Mouse (Mus musculus): ENCODE results near the gene Sacs. TPM values are rescaled to one million over a fixed set of nuclear protein-coding genes. Genes with fewer than 3 reads are reported as not detected.
A peak's percentile ranks its signal among the peaks of the same experiment; 100 is the strongest.

The Sacs gene
- polyA plus RNA-seq, 1 experiment from 2014 or later, result 1.1 TPM

DNA sequence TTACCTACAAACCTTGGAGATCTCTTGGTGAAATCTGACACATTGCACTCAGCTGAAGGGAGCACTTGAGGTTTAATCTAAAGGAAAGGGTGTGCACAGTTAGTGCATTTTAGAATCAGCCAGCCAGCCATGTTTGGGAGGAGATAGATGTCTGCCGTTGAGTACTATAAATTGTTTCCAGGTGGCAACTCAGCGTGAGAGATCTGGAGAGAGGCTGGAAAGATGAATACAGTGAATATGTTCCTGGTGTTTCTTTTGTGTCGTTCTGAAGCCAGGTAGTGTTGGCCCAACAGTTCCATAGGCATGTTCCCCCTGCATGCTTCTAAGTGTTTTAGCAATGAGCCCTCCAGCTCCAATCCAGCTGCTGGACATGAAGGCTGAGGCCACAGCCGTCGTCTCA, 82.9 kb downstream of the Sacs start:
- Histone ChIP-seq H3K4me1 (replicated peaks) (no peaks in the 10 kb centered on the region), H3K36me3 (replicated peaks) (no peaks in the 10 kb centered on the region), H3K9ac (no peak overlapping the region), H3K27ac (replicated peaks) (no peak overlapping the region), H3K27me3 (no peaks in the 10 kb centered on the region), H3K9me3 (replicated peaks) (no peaks in the 10 kb centered on the region), H3K4me3 (replicated peaks) (no peak overlapping the region), H3K4me2 (no peak overlapping the region)
- WGBS (ENCODE audit: insufficient replicate concordance), result 70% methylated on average over 5 of the region's 5 CpGs
- no peak for ATAC-seq (ENCODE audit: insufficient read depth)

DNA sequence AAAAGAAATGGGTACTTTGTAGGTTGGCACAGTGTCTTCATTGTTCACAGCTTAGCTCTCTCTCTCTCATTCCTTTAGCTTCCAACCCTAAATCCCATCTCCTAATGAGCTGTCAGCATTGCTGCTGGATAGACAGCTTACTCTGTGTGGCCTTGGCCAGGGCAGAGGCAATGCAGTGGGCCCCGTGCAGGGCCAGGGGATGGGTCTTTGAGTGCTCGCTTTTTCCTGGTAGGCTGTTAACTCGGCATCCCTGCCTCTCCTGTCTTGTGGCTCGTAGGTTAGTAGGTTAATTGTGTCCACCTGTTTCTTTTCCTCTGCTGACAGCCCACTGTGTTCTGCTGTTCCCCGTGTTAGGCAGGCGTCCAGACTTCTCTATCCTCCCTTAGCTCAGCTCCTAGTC, 84.2 kb downstream of the Sacs start:
- H3K4me1 ChIP-seq (replicated peaks), result no peaks in the 10 kb centered on the region
- no peaks in the 10 kb centered on the region for H3K36me3 ChIP-seq (replicated peaks)
- no peak overlapping the region for H3K27ac ChIP-seq (replicated peaks)
- H3K9ac ChIP-seq, result no peak overlapping the region
- WGBS (ENCODE audit: insufficient replicate concordance), result 53% methylated on average over 6 of the region's 6 CpGs
- H3K4me3 ChIP-seq (replicated peaks), result no peak overlapping the region
- no peaks in the 10 kb centered on the region for H3K9me3 ChIP-seq (replicated peaks)
- ATAC-seq (ENCODE audit: insufficient read depth), result no peak
- H3K4me2 ChIP-seq, result no peak overlapping the region
- H3K27me3 ChIP-seq, result no peaks in the 10 kb centered on the region

DNA sequence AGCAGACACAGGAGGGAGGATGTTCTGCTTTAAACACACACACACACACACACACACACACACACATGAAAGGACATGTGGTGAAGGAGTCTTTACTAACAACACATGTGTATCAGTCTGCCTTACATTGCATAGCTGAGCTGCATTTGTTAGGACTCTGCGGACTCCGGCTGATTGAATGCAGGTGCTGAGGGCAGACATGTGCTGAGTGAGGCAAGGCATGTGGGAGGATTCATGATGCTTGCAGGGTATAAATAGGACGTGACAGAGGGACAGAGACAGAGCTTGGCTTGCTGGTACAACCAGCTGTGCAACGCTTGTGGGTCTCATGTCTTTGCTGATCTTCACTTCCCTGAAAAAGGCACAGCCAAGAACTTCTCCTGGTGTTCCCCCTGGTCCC, 85.5 kb downstream of the Sacs start:
- WGBS (ENCODE audit: insufficient replicate concordance), result 66% methylated on average over 4 of the region's 4 CpGs

DNA sequence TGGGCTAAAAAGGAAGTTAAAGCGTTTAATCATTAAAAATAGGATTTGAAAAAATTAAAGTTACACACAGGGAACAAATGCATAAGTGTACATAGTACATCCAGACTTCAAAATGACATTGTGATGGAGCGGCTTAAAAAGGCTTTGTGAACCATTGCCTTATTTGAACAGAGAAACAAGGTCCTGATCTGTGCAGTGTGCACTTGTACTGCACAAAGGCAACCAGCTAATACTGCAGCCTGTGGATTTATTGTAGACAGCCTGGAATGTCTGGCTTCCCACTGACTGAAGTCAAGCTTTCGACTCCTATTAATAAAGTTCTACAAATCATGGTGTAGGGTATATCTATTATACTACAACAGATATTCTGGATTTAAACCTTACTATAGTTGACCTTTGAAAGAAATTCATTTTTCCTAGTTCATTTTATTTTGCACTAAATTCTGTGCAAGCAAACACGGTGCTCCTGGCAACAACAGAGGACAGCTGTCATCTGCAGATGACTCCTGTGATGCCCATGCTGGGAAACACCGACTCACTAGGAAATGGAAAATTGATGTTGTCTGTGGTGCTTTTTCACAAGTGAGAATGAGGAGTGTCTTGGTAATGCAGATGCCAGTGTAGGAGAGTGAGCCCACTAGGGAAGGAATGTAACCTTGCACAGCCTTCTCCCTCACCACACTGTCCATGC, 86.3 kb downstream of the Sacs start:
- no peak overlapping the region for H3K27ac ChIP-seq (replicated peaks)
- H3K27me3 ChIP-seq, result no peaks in the 10 kb centered on the region
- H3K9ac ChIP-seq, result no peak overlapping the region
- peaks cover 7% of the 10 kb centered on the region for H3K4me1 ChIP-seq (replicated peaks)
- no peak overlapping the region for H3K4me3 ChIP-seq (replicated peaks)
- H3K9me3 ChIP-seq (replicated peaks), result no peaks in the 10 kb centered on the region
- ATAC-seq (ENCODE audit: insufficient read depth), result no peak
- H3K4me2 ChIP-seq, result no peak overlapping the region
- H3K36me3 ChIP-seq (replicated peaks), result no peaks in the 10 kb centered on the region
- whole genome bisulfite sequencing (ENCODE audit: insufficient replicate concordance), result 68% methylated on average over 5 of the region's 5 CpGs

More for the DNA sequence above, 85.5 kb downstream of the Sacs start:
- Histone ChIP-seq H3K9ac (no peak overlapping the region), H3K4me1 (replicated peaks) (no peaks in the 10 kb centered on the region), H3K27me3 (no peaks in the 10 kb centered on the region), H3K9me3 (replicated peaks) (no peaks in the 10 kb centered on the region), H3K36me3 (replicated peaks) (no peaks in the 10 kb centered on the region), H3K4me2 (no peak overlapping the region), H3K4me3 (replicated peaks) (no peak overlapping the region), H3K27ac (replicated peaks) (no peak overlapping the region)
- ATAC-seq (ENCODE audit: insufficient read depth), result no peak

DNA sequence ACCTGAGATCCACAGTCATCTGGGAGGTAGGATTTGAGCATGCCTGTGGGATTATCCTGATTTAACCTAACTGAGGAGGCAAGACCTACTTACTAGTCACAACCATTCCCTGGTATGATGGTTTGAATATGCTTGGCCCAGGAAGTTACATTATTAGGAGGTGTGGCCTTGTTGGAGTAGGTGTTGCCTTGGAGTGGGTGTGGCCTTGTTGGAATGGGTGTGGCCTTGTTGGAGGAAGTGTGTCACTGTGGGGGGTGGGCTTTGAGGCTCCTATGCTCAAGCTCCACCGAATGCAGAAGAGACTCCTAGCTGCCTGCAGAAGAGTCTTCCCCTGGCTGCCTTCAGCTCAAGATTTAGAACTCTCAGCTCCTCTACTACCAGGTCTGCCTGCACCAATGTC, 87.9 kb downstream of the Sacs start:
- Histone ChIP-seq H3K36me3 (replicated peaks) (no peaks in the 10 kb centered on the region), H3K9ac (no peak overlapping the region), H3K4me1 (replicated peaks) (peaks cover 22% of the 10 kb centered on the region), H3K4me2 (no peak overlapping the region), H3K27me3 (no peaks in the 10 kb centered on the region), H3K9me3 (replicated peaks) (no peaks in the 10 kb centered on the region), H3K4me3 (replicated peaks) (no peak overlapping the region), H3K27ac (replicated peaks) (no peak overlapping the region)
- no peak for ATAC-seq (ENCODE audit: insufficient read depth)
- 41% methylated on average over 1 of the region's 1 CpGs for WGBS (ENCODE audit: insufficient replicate concordance)

DNA sequence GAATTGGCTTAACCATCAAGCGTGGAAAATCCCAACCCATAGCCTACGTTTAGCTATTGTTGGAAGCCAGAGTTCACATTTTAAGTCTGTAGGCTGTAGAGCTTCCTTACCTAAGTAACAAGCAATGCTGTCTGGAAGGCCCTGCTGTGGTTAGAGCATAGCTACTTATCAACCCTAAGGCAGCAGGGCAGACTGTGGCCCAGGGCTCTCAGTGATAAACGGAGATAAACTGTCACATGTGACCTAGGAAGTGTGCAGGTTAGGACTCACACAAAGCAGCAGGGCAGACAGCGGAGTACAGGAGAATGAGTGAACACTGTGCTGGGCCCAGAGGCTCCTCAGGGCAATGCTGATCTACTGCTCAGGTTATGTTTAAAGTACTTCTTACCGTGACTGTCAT, 91.5 kb downstream of the Sacs start:
- no peaks in the 10 kb centered on the region for H3K36me3 ChIP-seq (replicated peaks)
- H3K9ac ChIP-seq, result no peak overlapping the region
- H3K27ac ChIP-seq (replicated peaks), result no peak overlapping the region
- H3K9me3 ChIP-seq (replicated peaks), result no peaks in the 10 kb centered on the region
- peak overlapping the region; percentile 8; the same call in 1 of the 2 replicates for H3K4me2 ChIP-seq
- no peaks in the 10 kb centered on the region for H3K27me3 ChIP-seq
- ATAC-seq (ENCODE audit: insufficient read depth), result peak; percentile 94
- WGBS (ENCODE audit: insufficient replicate concordance), result 22% methylated on average over 5 of the region's 5 CpGs
- peaks cover 22% of the 10 kb centered on the region for H3K4me1 ChIP-seq (replicated peaks)
- no peak overlapping the region for H3K4me3 ChIP-seq (replicated peaks)

DNA sequence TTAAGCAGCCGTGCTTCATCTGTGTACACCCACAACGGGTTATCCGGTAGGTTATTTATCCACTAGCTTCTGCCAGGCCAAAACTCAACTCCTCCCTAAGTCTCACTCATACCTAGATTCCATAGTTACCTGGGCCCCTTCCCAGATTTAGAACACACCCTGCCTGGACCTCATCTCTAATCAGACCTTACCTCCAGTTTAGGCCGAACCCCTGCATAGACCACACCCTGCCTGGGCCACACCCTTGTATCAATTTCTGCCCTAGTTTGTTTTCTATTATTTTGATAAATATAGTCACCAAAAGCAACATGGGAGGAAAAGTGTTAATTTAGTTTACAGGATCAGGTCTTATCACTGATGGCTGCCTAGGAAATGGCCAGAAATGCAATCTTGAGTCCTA, 91.9 kb downstream of the Sacs start:
- no peak overlapping the region for H3K27ac ChIP-seq (replicated peaks)
- no peaks in the 10 kb centered on the region for H3K36me3 ChIP-seq (replicated peaks)
- H3K4me1 ChIP-seq (replicated peaks), result peaks cover 22% of the 10 kb centered on the region
- no peaks in the 10 kb centered on the region for H3K27me3 ChIP-seq
- H3K9ac ChIP-seq, result no peak overlapping the region
- 48% methylated on average over 4 of the region's 4 CpGs for WGBS (ENCODE audit: insufficient replicate concordance)
- H3K4me3 ChIP-seq (replicated peaks), result no peak overlapping the region
- peak overlapping the region; percentile 2; the same call in 1 of the 2 replicates for H3K4me2 ChIP-seq
- ATAC-seq (ENCODE audit: insufficient read depth), result peak; percentile 80
- no peaks in the 10 kb centered on the region for H3K9me3 ChIP-seq (replicated peaks)

DNA sequence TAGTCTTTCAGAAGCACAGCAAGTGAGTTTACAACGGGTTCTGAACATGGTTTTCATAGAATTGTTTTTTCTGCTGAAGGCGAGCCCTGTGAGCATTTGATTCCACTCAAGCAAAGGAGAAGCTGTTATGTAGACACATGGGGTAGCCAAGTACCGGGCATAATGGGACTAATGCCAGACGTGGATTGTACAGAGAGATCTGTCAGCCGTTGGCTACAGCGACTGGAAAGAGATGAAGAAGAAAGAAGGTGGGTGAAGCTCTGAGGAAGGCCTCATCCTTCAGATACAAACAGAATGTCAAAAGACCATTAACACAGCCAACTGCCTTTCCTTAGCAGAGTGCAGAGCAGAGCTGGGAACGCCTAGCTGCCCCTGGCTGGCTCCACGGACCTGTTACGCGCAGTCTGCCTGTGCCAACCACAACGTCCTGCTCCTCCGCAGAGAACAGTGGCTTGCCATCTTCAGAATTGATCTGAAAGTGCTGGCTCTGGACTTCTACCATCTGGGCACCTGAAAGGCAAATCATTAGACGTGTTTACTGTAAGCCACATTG, 93.8 kb downstream of the Sacs start:
- Histone ChIP-seq H3K4me3 (replicated peaks) (no peak overlapping the region), H3K9ac (no peak overlapping the region), H3K4me1 (replicated peaks) (peaks cover 22% of the 10 kb centered on the region), H3K36me3 (replicated peaks) (no peaks in the 10 kb centered on the region), H3K27me3 (no peaks in the 10 kb centered on the region), H3K4me2 (no peak overlapping the region), H3K9me3 (replicated peaks) (no peaks in the 10 kb centered on the region), H3K27ac (replicated peaks) (no peak overlapping the region)
- no peak for ATAC-seq (ENCODE audit: insufficient read depth)
- WGBS (ENCODE audit: insufficient replicate concordance), result 74% methylated on average over 13 of the region's 13 CpGs

DNA sequence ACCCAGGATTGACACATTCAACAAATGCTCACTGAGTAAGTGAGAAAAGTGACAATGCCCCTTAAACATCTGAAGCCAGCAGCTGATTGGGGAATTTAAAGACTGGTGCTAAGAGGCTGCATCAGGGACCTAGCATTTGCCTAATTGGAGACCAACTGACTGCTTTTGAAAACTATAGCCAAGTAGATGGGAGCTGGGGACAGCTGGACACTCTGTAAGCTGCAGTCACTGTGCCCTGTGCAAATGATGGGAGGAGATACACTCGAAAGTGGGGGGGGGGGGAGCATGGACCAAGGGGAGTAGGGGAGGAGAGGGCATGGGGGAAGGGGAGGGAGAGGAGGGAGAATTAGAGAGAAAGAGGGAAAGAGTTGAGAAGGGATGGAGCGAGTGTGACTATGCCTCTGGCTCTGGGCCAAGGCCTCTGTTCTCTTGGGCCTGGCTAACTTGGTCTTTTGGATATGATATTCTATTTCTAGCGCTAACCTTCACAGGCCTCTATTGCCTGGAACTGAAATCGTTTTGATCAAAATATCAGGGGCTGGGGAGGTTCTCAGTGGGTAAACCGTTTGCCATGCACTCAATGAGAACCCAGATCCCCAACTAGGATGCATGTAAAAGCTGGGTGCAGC, 97.7 kb downstream of the Sacs start:
- 55% methylated on average over 5 of the region's 5 CpGs for WGBS (ENCODE audit: insufficient replicate concordance)
- H3K4me1 ChIP-seq (replicated peaks), result 0 out of 2 replicates have a peak, but pooled peaks cover under 1% of the 10 kb centered on the region
- no peak overlapping the region for H3K27ac ChIP-seq (replicated peaks)
- H3K4me3 ChIP-seq (replicated peaks), result no peak overlapping the region
- no peak overlapping the region for H3K4me2 ChIP-seq
- H3K36me3 ChIP-seq (replicated peaks), result no peaks in the 10 kb centered on the region
- H3K9ac ChIP-seq, result no peak overlapping the region
- ATAC-seq (ENCODE audit: insufficient read depth), result no peak
- no peaks in the 10 kb centered on the region for H3K27me3 ChIP-seq
- H3K9me3 ChIP-seq (replicated peaks), result no peaks in the 10 kb centered on the region

DNA sequence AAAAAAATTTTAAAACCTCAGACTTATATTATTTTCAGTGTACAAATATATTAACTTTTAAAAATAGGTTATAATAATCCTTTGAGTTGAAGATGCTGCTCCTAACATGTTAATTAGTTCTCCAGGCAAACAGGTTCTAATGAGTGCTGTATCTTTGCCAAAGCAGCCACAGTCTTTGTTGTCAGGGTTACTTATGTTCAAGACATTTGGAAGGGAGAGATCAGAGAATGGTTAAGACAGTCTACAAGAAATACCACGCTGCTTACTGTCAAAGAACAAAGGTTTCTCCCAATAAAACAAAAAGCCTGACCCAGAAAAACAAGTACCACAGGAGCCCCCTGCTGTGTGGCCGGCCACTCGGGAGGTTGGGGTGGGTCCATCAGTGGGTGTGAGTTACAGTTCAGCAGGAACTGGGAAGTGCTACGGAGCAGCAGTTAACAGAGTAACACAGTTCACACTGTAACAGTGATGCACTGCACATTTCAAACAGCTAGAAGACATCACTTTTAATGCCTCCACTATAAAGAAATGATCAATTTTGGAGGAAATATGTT, 98.9 kb downstream of the Sacs start:
- no peaks in the 10 kb centered on the region for H3K36me3 ChIP-seq (replicated peaks)
- 38% methylated on average over 4 of the region's 4 CpGs for WGBS (ENCODE audit: insufficient replicate concordance)
- ATAC-seq (ENCODE audit: insufficient read depth), result no peak
- H3K27ac ChIP-seq (replicated peaks), result no peak overlapping the region
- H3K9ac ChIP-seq, result no peak overlapping the region
- H3K9me3 ChIP-seq (replicated peaks), result no peaks in the 10 kb centered on the region
- H3K4me1 ChIP-seq (replicated peaks), result no peaks in the 10 kb centered on the region
- H3K4me2 ChIP-seq, result no peak overlapping the region
- no peak overlapping the region for H3K4me3 ChIP-seq (replicated peaks)
- H3K27me3 ChIP-seq, result no peaks in the 10 kb centered on the region

DNA sequence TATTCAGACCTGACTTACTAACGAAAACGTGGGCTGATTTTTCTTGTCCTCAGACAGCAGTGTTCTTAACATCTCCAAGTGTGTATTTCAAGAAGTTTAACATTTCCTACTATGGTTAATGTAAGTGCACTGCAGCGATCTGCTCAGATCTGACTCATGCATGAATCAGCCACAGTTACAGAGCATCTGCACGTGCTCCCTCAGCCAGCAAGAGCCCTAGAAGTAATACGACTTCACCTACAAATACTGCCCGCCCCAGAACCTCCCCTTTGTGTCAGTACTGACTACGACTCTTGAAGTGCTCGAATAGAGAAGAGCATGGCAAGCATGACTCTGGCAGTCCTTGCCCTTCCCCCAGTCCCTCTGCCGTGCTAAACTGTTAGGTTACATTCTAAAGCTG, 100.5 kb downstream of the Sacs start:
- 53% methylated on average over 9 of the region's 9 CpGs for WGBS (ENCODE audit: insufficient replicate concordance)
- no peaks in the 10 kb centered on the region for H3K4me1 ChIP-seq (replicated peaks)
- H3K9me3 ChIP-seq (replicated peaks), result no peaks in the 10 kb centered on the region
- no peak overlapping the region for H3K27ac ChIP-seq (replicated peaks)
- H3K27me3 ChIP-seq, result no peaks in the 10 kb centered on the region
- H3K4me2 ChIP-seq, result no peak overlapping the region
- no peak overlapping the region for H3K4me3 ChIP-seq (replicated peaks)
- no peak overlapping the region for H3K9ac ChIP-seq
- no peak for ATAC-seq (ENCODE audit: insufficient read depth)
- no peaks in the 10 kb centered on the region for H3K36me3 ChIP-seq (replicated peaks)
